Mouse (Mus musculus) lung, adult 2 months (tissue): ENCODE results near the gene Aff4.

Experiments used
- CTCF ChIP-seq: fragments of 200-500 bp; IDR thresholded peaks from 2 replicates; pipeline ENCODE4 v1.5.1; 2011; ENCODE audit warnings: mild to moderate bottlenecking, low read length, control low read depth; ENCODE audit not compliant: insufficient read depth
- POLR2A ChIP-seq: fragments of 200-500 bp; IDR thresholded peaks from 2 replicates; pipeline ENCODE4 v1.6.1; 2011; ENCODE audit warnings: low read depth, mild to moderate bottlenecking, control low read depth, low read length, borderline replicate concordance; ENCODE audit errors: extremely low read depth

DNA sequence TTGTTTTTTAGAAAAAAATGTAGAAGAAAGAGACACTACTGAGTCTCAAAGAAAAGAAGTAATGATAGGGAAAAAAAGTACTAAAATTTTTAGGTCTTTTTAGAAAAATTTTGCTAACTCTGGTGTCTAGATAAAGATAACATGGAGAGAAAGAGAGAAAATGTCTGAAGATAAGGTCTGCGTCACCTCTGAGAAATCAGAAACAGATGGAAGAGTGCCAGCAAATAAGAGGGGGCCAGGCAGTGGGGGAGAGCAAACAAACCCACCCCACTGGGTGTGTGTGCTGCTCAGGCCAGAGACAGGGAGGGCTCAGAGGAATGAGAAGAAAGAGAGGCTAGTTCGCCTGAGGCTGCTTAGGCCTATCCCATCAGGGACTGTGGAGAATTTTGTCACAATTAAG is 4.9 kb upstream of the Aff4 start:
- no peak for TF ChIP-seq POLR2A
- no peak for TF ChIP-seq CTCF
